Mouse (Mus musculus) CH12.LX (cell line): Measurements from ENCODE around the gene Lrrc20.

Experiments
- CTCF ChIP-seq, 2 experiments: IDR thresholded peaks in 1 of 2; conservative IDR thresholded peaks in 1 of 2; 2 replicates each; pipeline ENCODE4 v1.5.1; 2011 to 2012; ENCODE audit warnings: low read depth in 2 of 2, low read length in 2 of 2, improper control_type of control experiment in 1 of 2, inconsistent platforms in 1 of 2, mild to moderate bottlenecking in 1 of 2, moderate library complexity in 1 of 2
- HCFC1 ChIP-seq: IDR thresholded peaks from 2 replicates; pipeline ENCODE4 v1.6.1; 2012; ENCODE audit warnings: low read depth, mild to moderate bottlenecking, inconsistent platforms, low read length, improper control_type of control experiment
- MAX ChIP-seq: IDR thresholded peaks from 2 replicates; pipeline ENCODE4 v1.6.1; 2011; ENCODE audit warnings: low read length, improper control_type of control experiment
- NELFE ChIP-seq: IDR thresholded peaks from 2 replicates; pipeline ENCODE4 v1.6.1; 2011; ENCODE audit warnings: low read depth, low read length, improper control_type of control experiment
- POLR2A ChIP-seq: IDR thresholded peaks from 2 replicates; pipeline ENCODE4 v1.6.1; 2011; ENCODE audit warnings: low read depth, mild to moderate bottlenecking, improper control_type of control experiment, low read length

- TF ChIP-seq POLR2A (no peak), HCFC1 (no peak), MAX (no peak), NELFE (no peak), CTCF (conservative IDR thresholded peaks at IDR 0.05 in 1 of 2, IDR thresholded peaks at IDR 0.05 in 1 of 2; ENCODE audit: low read depth in 2 of 2, low read length in 2 of 2) (no peak)
These were observed 150.9 kb downstream of the Lrrc20 start for GRCm38 (mm10) chr10:61626551-61626950.
